Mouse (Mus musculus): ENCODE data around the gene Nt5c2.

- TF ChIP-seq CTCF (IDR thresholded peaks at IDR 0.05; ENCODE audit: extremely low read depth, insufficient read depth, low read length) (no peak), POLR2A (IDR thresholded peaks at IDR 0.05; ENCODE audit: extremely low read depth, insufficient read depth, low read length) (no peak)
Observed at GRCm38 (mm10) chr19:47015396-47015795, 443 bp upstream of the Nt5c2 start.
